Mouse (Mus musculus): Measurements from ENCODE around the gene 1700016C15Rik. TPM values are rescaled to one million over a fixed set of nuclear protein-coding genes. Genes with fewer than 3 reads are reported as not detected.

1700016C15Rik gene
- total and polyA plus RNA-seq, 2 experiments from 2014 or later: not detected

- no peak overlapping the region for H3K9ac ChIP-seq (replicated peaks; ENCODE audit: low read length)
- DNase-seq (ENCODE audit: low spot score) (no peak), ATAC-seq (no peak)
- H3K9me3 ChIP-seq (ENCODE audit: low read length): no peaks in the 10 kb centered on the region
- H3K36me3 ChIP-seq (ENCODE audit: insufficient read depth, low read length): no peaks in the 10 kb centered on the region
- WGBS: 77% methylated on average over 3 of the region's 3 CpGs
- peaks cover 9% of the 10 kb centered on the region; the same call in 1 of the 2 replicates for H3K4me1 ChIP-seq (ENCODE audit: insufficient read depth, low read length)
- no peak for TF ChIP-seq CTCF (IDR thresholded peaks at IDR 0.05; ENCODE audit: low read depth)
- no peak overlapping the region for H3K4me2 ChIP-seq (ENCODE audit: low read depth, low read length)
- no peak overlapping the region for H3K4me3 ChIP-seq (ENCODE audit: low read length)
- no peak overlapping the region for H3K27ac ChIP-seq
- H3K27me3 ChIP-seq (ENCODE audit: insufficient read depth, low read length): no peaks in the 10 kb centered on the region
Observed at GRCm38 (mm10) chr1:177716448-177716847, 13.2 kb upstream of the 1700016C15Rik start.

GRCm38 (mm10) chr1:177717057-177717835 lies 12.4 kb upstream of the 1700016C15Rik start:
- DNase-seq (ENCODE audit: low spot score): peak; percentile 11
- H3K27ac ChIP-seq: no peak overlapping the region
- no peak for ATAC-seq
- H3K9ac ChIP-seq (replicated peaks; ENCODE audit: low read length): no peak overlapping the region
- no peaks in the 10 kb centered on the region for H3K27me3 ChIP-seq (ENCODE audit: insufficient read depth, low read length)
- WGBS: 77% methylated on average over 7 of the region's 7 CpGs
- H3K4me3 ChIP-seq (ENCODE audit: low read length): no peak overlapping the region
- no peaks in the 10 kb centered on the region for H3K9me3 ChIP-seq (ENCODE audit: low read length)
- TF ChIP-seq CTCF (IDR thresholded peaks at IDR 0.05; ENCODE audit: low read depth): no peak
- H3K4me2 ChIP-seq (ENCODE audit: low read depth, low read length): no peak overlapping the region
- H3K4me1 ChIP-seq (ENCODE audit: insufficient read depth, low read length): peaks cover 9% of the 10 kb centered on the region; the same call in 1 of the 2 replicates
- H3K36me3 ChIP-seq (ENCODE audit: insufficient read depth, low read length): no peaks in the 10 kb centered on the region

GRCm38 (mm10) chr1:177718340-177719028 lies 11.1 kb upstream of the 1700016C15Rik start:
- no peak for TF ChIP-seq CTCF (IDR thresholded peaks at IDR 0.05; ENCODE audit: low read depth)
- no peaks in the 10 kb centered on the region for H3K27me3 ChIP-seq (ENCODE audit: insufficient read depth, low read length)
- no peak overlapping the region for H3K27ac ChIP-seq
- no peaks in the 10 kb centered on the region for H3K36me3 ChIP-seq (ENCODE audit: insufficient read depth, low read length)
- ATAC-seq (no peak), DNase-seq (ENCODE audit: low spot score) (peak; percentile 7)
- no peak overlapping the region for H3K4me3 ChIP-seq (ENCODE audit: low read length)
- H3K4me1 ChIP-seq (ENCODE audit: insufficient read depth, low read length): peaks cover 9% of the 10 kb centered on the region; the same call in 1 of the 2 replicates
- WGBS: 25% methylated on average over 11 of the region's 11 CpGs
- H3K9me3 ChIP-seq (ENCODE audit: low read length): no peaks in the 10 kb centered on the region
- H3K4me2 ChIP-seq (ENCODE audit: low read depth, low read length): no peak overlapping the region
- H3K9ac ChIP-seq (replicated peaks; ENCODE audit: low read length): no peak overlapping the region

- H3K4me2 ChIP-seq (ENCODE audit: low read depth, low read length): no peak overlapping the region
- DNase-seq (ENCODE audit: low spot score): no peak
- no peak overlapping the region for H3K4me3 ChIP-seq (ENCODE audit: low read length)
- H3K36me3 ChIP-seq (ENCODE audit: insufficient read depth, low read length): no peaks in the 10 kb centered on the region
- no peak for ATAC-seq
- no peak overlapping the region for H3K9ac ChIP-seq (replicated peaks; ENCODE audit: low read length)
- 69% methylated on average over 3 of the region's 3 CpGs for WGBS
- no peak overlapping the region for H3K27ac ChIP-seq
- peaks cover 9% of the 10 kb centered on the region; the same call in 1 of the 2 replicates for H3K4me1 ChIP-seq (ENCODE audit: insufficient read depth, low read length)
- no peaks in the 10 kb centered on the region for H3K27me3 ChIP-seq (ENCODE audit: insufficient read depth, low read length)
- no peak for TF ChIP-seq CTCF (IDR thresholded peaks at IDR 0.05; ENCODE audit: low read depth)
- no peaks in the 10 kb centered on the region for H3K9me3 ChIP-seq (ENCODE audit: low read length)
Observed at GRCm38 (mm10) chr1:177719029-177719427, 10.6 kb upstream of the 1700016C15Rik start.

GRCm38 (mm10) chr1:177723786-177724185 lies 5.8 kb upstream of the 1700016C15Rik start:
- H3K36me3 ChIP-seq (ENCODE audit: insufficient read depth, low read length): no peaks in the 10 kb centered on the region
- H3K27me3 ChIP-seq (ENCODE audit: insufficient read depth, low read length): no peaks in the 10 kb centered on the region
- no peaks in the 10 kb centered on the region for H3K9me3 ChIP-seq (ENCODE audit: low read length)
- no peak overlapping the region for H3K27ac ChIP-seq
- peaks cover 5% of the 10 kb centered on the region; the same call in 1 of the 2 replicates for H3K4me1 ChIP-seq (ENCODE audit: insufficient read depth, low read length)
- DNase-seq (ENCODE audit: low spot score): no peak
- H3K9ac ChIP-seq (replicated peaks; ENCODE audit: low read length): no peak overlapping the region
- H3K4me3 ChIP-seq (ENCODE audit: low read length): no peak overlapping the region
- ATAC-seq: no peak
- TF ChIP-seq CTCF (IDR thresholded peaks at IDR 0.05; ENCODE audit: low read depth): no peak
- H3K4me2 ChIP-seq (ENCODE audit: low read depth, low read length): no peak overlapping the region
- WGBS: 76% methylated on average over 4 of the region's 4 CpGs

GRCm38 (mm10) chr1:177726870-177727269 lies 2.7 kb upstream of the 1700016C15Rik start:
- no peak for TF ChIP-seq CTCF (IDR thresholded peaks at IDR 0.05; ENCODE audit: low read depth)
- H3K4me2 ChIP-seq (ENCODE audit: low read depth, low read length): no peak overlapping the region
- ATAC-seq: no peak
- 78% methylated on average over 5 of the region's 5 CpGs for WGBS
- no peak overlapping the region for H3K27ac ChIP-seq
- DNase-seq (ENCODE audit: low spot score): no peak
- H3K4me3 ChIP-seq (ENCODE audit: low read length): no peak overlapping the region
- no peaks in the 10 kb centered on the region for H3K27me3 ChIP-seq (ENCODE audit: insufficient read depth, low read length)
- H3K36me3 ChIP-seq (ENCODE audit: insufficient read depth, low read length): no peaks in the 10 kb centered on the region
- H3K9ac ChIP-seq (replicated peaks; ENCODE audit: low read length): no peak overlapping the region
- H3K4me1 ChIP-seq (ENCODE audit: insufficient read depth, low read length): no peaks in the 10 kb centered on the region
- no peaks in the 10 kb centered on the region for H3K9me3 ChIP-seq (ENCODE audit: low read length)

Data from hindbrain, postnatal 0 days (tissue).